Mouse (Mus musculus) gastrocnemius, postnatal 36 days (tissue): ENCODE measurements at regions not wholly inside any gene's neighbourhood (a gene's known extent, or its start where the extent isn't known, plus 50 kb on each side); places are given as distances from the start of the nearest gene placed in this dataset.

ENCODE experiments used
- DNase-seq, 2 experiments: peaks; one replicate each; pipeline ENCODE4 v3.0.0; 2022
- intact Hi-C: fragments of 180-260 bp; cut with DNase I; formaldehyde crosslinking; loops from one replicate; pipeline ENCODE4 v1.15.1; 2025

DNA sequence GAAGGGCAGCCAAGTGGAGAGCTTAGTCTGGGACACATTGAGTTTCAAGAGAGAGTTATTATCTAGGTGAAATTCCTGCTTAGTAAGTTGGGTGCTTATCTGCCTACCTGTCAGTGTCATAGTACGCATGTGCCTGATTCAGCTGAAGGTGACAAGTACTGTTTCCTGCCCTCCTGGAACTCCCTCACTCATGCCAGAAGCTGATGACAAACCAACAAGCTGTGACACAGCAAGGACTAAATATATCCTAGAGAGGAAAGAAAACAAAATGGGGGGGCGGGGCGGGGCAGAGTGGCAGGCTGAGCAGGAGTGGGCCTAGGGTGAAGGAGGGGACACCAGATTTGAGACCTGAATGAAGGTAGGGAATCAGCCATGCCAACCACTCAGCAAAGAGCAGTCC lies 196.1 kb upstream of the Kdm8 start:
- DNase-seq = no peak
- intact Hi-C loops = no loop called here

DNA sequence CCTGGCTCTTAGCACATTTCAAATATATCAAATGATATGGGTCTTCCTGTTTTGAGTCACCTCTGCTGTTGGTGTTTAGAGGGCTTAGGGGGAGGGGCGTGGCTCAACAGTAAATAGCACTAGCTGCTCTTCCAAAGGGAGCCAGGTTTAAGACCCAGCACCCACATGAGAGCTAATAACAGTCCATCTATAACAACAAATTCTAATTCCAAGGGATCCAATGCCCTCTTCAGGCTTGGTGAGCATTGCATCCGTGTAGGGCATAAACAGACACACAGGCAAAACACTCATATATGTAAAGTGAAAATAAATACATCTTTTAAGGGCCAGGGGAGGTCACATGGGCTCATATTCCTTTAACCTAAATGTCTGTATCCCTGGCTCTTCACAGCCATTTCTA lies 194.1 kb upstream of the Kdm8 start:
- DNase-seq = no peak
- intact Hi-C loops = no loop called here

DNA sequence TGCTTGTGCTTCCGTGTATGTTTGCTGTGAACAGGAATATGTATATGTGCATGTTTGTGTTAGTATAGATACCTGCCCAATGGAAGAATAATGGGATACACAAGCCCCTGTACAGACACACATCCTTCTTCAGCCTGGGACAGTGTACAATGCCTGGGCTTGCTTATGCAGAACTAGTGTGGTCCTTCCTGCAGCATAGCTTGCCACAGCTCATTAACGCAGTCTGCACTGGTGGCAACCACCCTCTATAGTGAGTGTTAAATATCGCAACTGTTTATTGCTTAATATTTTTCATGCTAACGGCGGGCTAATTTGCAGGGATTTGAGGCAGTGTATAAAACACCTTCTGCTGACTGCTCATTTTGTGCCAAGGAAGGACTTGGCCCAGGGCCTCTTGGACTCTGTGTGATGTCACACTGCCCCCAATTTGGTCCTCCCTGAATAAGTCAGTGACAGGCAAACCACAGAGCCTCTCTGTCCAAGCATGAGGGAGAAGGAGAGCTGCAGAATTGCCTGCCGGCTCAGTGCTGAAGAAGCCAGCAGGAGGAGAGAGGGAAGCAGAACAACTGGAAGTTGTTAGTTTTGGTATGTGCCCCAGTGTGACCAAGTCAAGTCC lies 193.4 kb upstream of the Kdm8 start:
- no peak for DNase-seq
- intact Hi-C loops = no loop called here

GRCm38 (mm10) chr7:125254302-125254701 lies 190.2 kb upstream of the Kdm8 start:
- DNase-seq = no peak
- intact Hi-C loops = no loop called here

- peak in 1 of 2 experiments; percentile 25 for DNase-seq
Measured at GRCm38 (mm10) chr7:125259016-125259415, 185.5 kb upstream of the Kdm8 start.

DNA sequence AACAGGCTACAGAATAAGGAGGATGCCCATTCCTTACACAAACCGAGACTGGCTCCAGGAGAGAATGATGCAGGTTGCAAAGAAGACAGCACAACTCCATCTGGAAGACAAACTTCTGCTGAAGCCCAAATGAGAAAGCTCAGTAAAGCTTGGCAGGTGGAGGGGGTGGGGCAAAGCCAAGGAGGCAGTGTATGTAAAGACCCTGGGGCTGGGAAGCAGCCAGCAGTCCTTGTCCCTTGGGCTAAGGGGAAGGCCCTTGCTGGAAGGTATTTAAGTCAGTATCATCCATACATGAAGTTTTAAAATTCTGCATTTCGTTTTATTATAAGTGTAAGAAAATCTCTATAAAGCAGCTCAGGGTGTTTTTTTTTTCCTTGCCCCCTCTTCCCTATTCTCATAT lies 182.3 kb upstream of the Kdm8 start:
- DNase-seq = no peak
- intact Hi-C loops = no loop called here

More at GRCm38 (mm10) chr7:125259016-125259415, 185.5 kb upstream of the Kdm8 start:
- intact Hi-C loops = no loop called here

- DNase-seq = no peak
- intact Hi-C loops = no loop called here
Measured at GRCm38 (mm10) chr7:125262672-125263365, 181.7 kb upstream of the Kdm8 start.

DNA sequence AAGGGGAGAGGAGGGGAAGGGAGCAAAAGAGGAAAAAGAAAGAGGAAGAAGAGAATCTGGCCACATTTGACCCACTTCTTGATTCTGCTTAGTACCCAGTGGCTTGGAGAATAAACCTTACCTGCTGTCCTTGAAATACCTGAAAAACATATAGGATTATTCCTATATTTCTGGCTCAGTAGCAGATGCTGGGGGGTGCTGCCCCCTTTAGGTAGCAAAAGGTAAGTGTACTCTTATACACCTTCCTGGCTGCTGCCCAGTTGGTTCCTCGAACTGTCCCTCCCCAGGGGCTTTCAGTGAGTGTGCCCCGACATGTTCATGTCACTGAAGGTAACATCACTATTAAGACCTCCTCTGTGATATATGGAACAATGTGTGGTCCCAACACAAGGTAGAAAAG lies 180.7 kb upstream of the Kdm8 start:
- intact Hi-C loops = no loop called here

GRCm38 (mm10) chr7:125270711-125271110 lies 173.8 kb upstream of the Kdm8 start:
- DNase-seq = no peak
- intact Hi-C loops = no loop called here

More for the DNA sequence above, 180.7 kb upstream of the Kdm8 start:
- no peak for DNase-seq

DNA sequence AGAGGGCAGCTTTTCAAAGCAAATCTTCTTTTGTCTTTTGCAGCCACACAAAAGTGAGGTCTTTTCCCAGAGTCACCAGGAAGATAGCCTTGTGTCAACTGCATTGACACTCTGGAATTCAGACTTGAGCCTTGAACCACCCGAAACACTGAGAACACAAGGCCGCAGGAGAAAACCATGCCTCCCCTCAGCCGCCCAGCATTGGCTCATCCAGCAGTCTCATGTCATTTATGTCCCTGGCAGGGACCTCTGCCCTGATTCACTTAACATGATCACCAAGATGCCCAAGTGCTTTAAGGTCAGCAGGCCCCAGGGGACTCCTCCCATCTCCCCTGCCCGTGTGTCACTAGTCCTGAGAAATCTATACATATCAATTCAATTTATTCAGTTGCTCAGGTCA lies 173.1 kb upstream of the Kdm8 start:
- DNase-seq = no peak
- intact Hi-C loops = no loop called here

- intact Hi-C loops = no loop called here
- DNase-seq = no peak
Measured at GRCm38 (mm10) chr7:125281371-125281770, 163.1 kb upstream of the Kdm8 start.

DNA sequence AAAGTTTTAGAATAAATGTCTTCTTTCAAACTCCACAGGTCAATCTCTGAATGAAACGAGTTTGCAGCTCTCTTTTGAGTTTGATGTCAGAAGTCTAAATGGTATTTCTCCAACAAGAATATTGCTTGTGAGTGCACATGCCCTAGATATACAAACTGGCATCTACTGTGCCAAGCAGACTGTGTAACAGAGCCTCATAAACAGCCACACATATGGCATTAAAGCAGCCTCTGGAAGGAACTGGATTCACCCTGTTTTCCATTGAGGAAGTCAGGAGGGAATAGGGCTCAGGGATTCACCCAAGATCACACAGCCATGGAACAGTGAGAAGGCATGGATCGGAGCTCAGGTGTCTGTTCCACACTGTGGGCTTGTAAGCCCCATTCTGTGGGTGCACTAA lies 149.2 kb upstream of the Kdm8 start:
- intact Hi-C loops = no loop called here
- no peak for DNase-seq

DNA sequence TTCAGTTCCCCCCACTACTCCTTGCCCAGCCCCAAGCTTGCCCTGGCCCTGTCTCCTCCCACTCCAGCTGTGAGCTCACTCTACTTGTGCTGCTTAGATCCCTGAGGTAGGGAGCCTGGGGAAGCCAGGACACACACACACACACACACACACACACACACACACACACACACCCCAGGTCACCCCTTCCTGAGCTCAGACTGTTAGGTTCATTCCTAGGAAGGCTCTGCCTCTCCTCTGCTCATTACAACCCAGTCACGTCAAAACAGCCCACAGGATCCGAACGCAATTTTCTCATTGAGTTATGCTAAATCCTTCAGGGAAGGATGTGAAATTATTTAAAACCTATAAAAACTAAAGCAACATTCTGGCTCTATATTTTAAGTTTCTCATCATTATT lies 136.0 kb upstream of the Kdm8 start:
- no peak for DNase-seq
- intact Hi-C loops = no loop called here

GRCm38 (mm10) chr7:125310971-125311370 lies 133.5 kb upstream of the Kdm8 start:
- intact Hi-C loops = no loop called here

GRCm38 (mm10) chr7:125313604-125314003 lies 130.9 kb upstream of the Kdm8 start:
- no peak for DNase-seq
- intact Hi-C loops = no loop called here

More at GRCm38 (mm10) chr7:125310971-125311370, 133.5 kb upstream of the Kdm8 start:
- no peak for DNase-seq

- no peak for DNase-seq
- intact Hi-C loops = no loop called here
Measured at GRCm38 (mm10) chr7:125334769-125335168, 109.7 kb upstream of the Kdm8 start.

DNA sequence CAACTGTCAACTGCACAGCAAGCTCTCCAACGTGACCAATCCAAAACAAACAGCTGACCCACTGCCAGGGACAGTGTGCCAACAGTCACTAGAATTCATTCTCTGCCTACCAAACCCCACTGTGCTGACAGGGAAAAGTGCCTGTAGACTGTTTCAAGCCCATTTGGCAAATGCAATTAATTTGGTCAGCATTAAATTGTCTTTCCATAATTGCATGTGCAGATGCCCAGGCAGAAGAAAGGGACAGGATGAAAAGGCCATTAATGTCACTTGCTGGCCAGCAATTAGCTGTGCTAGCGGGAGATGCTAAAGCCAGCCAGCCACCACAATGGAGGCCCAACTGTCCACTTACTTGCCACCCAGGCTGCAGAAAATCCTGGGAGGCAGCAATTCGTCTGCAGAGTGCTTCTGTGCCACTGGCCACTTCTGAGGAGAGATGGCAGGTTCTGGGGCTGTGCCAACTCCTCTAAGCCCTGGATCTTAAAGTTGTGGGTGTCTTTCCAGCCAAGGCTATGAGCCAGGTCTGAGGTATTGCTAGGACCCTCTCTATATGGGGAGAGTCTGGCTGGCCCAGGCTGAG lies 108.8 kb upstream of the Kdm8 start:
- intact Hi-C loops = no loop called here
- no peak for DNase-seq

- DNase-seq = no peak
- intact Hi-C loops = no loop called here
Measured at GRCm38 (mm10) chr7:125336826-125337225, 107.7 kb upstream of the Kdm8 start.

- intact Hi-C loops = no loop called here
Measured at GRCm38 (mm10) chr7:125338177-125338751, 106.2 kb upstream of the Kdm8 start.

DNA sequence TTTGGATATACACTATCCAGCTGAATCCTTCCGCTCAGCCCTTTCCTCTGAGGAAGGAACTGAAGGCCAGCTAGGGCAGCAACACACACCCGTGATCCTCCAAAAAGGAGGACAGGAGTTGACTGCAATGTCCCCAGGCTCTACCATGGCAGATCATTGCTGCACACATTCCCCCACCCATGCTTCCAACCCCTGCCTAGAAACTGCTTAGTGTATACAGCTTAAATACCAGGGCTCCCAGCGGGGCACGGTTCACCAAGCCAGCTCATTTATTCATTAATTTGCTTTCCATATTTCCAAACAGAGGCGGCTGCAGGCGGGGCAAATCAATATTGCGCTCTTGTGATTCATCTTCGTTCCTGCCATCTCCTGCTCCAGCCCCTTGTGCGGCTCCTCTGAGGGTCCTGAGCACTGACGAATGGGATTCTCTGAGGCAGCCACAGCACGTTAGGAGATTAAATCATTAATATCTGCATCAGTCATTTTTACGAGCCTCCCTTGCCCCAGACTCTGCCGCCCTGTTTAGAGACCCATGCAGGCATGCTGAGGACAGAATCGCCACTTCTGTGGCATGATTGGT lies 104.1 kb upstream of the Kdm8 start:
- intact Hi-C loops = no loop called here
- DNase-seq = no peak

More at GRCm38 (mm10) chr7:125338177-125338751, 106.2 kb upstream of the Kdm8 start:
- DNase-seq = no peak

DNA sequence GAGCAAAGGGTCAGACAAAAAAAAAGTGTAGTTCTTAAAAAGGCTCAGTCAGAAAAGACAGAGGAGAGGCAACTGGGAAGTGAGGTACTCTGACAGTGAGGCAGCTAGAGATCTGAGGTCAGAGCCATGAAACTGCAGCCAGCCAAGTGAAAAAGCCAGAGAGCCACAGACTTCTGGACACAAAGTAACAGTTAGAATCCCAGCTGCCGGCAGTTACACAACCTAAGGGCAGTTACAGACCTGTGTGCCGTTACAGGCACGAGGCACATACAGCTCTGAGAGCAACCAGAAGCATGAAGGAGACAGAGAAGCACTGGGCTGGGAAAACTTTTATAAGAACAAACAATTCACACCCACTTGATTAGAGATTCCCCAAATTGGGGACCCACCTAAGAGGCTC lies 94.9 kb upstream of the Kdm8 start:
- intact Hi-C loops = no loop called here
- DNase-seq = peak in 1 of 2 experiments; percentile 9
